Mouse (Mus musculus) CD4-positive, CD25-positive, alpha-beta regulatory T cell, adult 4 months (primary cell): ENCODE measurements around the gene Olfr572. TPM values are rescaled to one million over a fixed set of nuclear protein-coding genes. Genes with fewer than 3 reads are reported as not detected.

Source experiments
- ATAC-seq: one replicate; pipeline ENCODE4 v1.8.0; 2017
- polyA plus RNA-seq, 2 experiments: library from polyadenylated mRNA; unstranded; fragments of 100-300 nt; shearing (Covaris generic); gene quantifications; one replicate each; pipeline ENCODE4 v1.2.1; 2017

Gene Olfr572
- not detected for polyA plus RNA-seq

- ATAC-seq: no peak
Observed at GRCm38 (mm10) chr7:102924109-102924508, at the start of gene Olfr572. Olfr572 (plus strand) TSS chr7:102924409.

DNA sequence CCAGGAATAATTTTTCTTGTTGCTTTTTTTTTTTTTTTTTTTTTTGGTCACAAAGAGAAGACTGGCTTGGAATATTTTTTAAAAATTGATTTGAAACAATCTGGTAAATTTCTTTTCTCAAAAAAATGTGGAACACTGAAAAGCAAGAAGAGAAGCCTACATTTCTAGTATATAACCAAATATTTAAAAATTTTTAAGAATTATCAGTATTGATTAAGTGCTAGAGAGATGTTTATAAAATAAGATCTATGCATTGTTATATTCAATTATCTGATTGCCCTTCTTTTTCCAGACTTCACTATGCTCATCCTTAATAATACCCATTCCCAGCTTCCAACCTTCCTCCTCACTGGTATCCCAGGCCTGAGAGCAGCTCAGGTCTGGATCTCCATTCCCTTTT, 47.4 kb upstream of the Olfr572 start, which contains the start of gene Olfr568:
Gene Olfr568, plus strand, starts transcription at position 301 of the 400 bp plus-strand sequence.
- ATAC-seq: no peak

DNA sequence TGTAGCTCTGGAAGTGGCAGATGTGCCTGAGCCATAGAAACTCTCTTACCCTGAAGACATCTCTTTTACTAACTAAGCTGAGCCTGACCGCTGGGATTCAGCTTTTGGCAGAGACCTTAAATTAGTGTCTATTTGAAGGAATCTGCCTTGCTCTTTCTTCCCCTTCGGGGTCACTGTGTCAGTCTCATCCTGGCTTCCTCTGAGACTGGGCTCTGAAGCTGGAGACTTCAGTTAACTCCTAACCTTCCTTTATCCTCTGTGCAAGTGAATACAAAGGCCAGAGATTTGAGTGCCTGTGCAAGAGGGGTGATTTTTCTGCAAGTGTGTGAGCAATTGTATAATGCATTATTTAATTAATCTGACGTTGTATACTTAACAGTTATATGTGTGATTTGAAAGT, 33.4 kb upstream of the Olfr572 start, which contains the start of gene Olfr569:
Gene Olfr569, minus strand, starts transcription at position 101 of the 400 bp plus-strand sequence.
- no peak for ATAC-seq

GRCm38 (mm10) chr7:102915261-102915660, 8.9 kb upstream of the Olfr572 start:
- no peak for ATAC-seq

DNA sequence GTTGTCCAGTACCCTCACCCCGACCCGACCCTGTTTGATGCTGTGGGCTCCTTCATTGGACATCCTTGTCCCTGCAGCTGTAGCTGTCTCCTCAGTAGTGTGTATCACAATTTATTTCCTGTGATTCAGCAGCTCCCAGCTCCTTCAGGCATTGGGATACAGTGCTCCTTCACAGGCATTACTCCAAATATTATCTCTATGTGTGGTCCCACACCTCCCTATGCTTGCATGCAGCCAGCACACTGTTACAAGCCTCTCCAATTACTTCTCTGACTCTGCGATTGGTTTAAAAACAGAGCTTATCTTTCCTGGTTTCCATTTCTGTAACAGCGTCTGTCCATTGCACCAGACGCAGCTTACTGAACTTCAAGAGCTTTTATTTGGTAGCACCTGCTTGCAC, 7.8 kb upstream of the Olfr572 start:
- ATAC-seq: no peak

DNA sequence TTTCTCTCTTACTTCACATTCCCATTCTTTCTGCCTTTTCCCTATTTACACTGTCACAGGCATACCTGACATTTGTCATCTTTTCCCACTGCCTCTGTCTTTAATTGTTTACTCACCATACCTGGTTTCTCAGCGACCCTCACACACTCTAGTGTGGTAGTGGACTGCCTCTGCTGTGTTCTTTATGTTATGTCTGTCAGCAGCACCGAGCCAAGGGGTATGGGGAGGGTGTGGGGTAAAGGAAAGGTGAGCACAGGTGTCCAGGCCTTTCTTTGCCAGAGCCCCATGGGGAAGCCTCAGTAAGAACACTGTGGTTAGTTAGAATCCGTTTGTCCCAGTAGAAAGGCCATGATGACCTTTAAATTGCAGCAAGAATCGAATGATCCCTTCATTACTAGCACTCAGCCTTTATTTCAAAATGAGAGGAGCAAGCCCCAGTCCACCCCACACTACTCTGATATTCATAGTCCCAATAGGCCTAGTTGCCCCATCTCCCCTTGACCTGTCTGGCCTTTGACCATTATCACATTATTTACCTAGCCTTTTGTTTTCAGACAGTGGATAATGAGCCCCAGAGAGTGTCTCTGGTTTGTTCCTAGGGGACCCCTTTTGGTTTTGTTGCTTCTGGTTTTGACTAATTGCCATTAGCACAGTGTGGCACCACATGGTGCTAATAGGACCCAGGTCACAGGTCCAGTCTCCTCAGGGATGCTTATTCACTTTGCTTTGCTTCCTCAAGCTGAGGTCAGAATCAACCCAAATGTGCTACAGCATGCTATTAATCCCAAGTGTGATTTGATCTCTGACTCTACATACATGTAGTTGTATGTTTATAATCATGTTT, 7.0 kb upstream of the Olfr572 start, which contains the start of gene Olfr571:
Gene Olfr571, minus strand, starts transcription at position 505 of the 844 bp plus-strand sequence.
- ATAC-seq: no peak

- ATAC-seq: no peak
Observed at GRCm38 (mm10) chr7:102919632-102920031, 4.6 kb upstream of the Olfr572 start.

- ATAC-seq: no peak
Observed at GRCm38 (mm10) chr7:102927105-102927504, 2.9 kb downstream of the Olfr572 start.

DNA sequence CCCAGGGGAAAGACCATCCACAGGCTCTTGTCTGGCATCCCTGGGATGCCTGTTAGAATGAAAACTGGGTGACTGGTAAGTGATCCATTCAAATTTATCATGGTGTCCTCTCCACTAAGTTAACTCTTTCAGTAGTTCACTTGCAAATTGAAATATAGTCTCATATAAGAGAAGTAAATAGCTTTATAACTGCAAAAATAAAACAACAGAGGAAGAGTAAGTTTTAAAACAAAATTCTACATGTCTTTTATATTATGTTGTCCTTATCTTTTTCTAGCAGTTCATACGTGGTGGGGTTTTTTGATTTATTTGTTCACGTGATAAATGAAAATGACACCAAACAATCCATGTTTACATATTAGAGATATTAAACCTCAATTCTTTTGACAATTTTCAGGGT, 18.3 kb downstream of the Olfr572 start, which contains the start of gene Olfr573-ps1:
Gene Olfr573-ps1, minus strand, starts transcription at position 101 of the 400 bp plus-strand sequence.
- ATAC-seq: no peak

- no peak for ATAC-seq
Observed at GRCm38 (mm10) chr7:102943417-102943816, 19.2 kb downstream of the Olfr572 start.

- no peak for ATAC-seq
Observed at GRCm38 (mm10) chr7:102948167-102948566, 24.0 kb downstream of the Olfr572 start, which contains the start of gene Olfr574. Olfr574 (plus strand) TSS chr7:102948467.

- ATAC-seq: no peak
Observed at GRCm38 (mm10) chr7:102950732-102951131, 26.5 kb downstream of the Olfr572 start.

DNA sequence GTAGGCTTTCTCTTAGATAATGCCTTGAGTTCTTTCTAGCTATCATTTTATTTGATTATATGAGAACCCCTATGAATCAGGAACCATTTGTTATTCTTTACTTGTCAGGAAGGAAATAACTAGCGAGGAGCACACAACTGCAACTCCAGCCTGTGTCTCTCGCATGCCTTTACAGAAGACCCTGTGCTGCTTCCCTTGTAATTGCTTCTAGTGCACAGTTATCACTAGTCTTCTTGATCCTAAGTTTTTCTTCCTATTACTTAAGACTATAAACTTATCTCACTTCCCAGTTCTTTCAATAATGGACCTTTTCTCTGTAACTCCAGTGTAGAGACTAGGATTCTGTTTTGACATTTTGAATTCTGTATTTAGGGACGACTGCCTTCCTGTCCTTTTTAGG, 33.9 kb downstream of the Olfr572 start:
- no peak for ATAC-seq

DNA sequence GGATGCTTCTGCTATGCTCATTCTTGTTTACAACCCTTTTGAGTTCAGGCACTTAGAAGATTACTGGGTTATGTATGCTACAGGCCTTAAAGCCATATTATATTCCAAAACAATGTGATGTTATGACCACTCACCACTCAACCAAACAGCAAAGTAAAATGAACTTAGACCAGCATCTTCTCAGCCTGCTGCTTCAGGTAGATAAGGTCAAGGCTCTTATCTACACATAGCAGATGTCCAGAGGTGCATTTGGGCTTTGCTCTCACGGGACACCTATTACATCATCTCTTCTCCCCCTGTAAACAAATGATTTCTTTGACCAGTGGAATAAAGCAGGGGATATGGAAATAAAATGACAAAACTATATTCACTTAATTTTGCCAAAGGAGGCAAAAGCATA, 34.4 kb downstream of the Olfr572 start, which contains the start of gene Olfr575:
Gene Olfr575, minus strand, starts transcription at position 183 of the 400 bp plus-strand sequence.
- ATAC-seq: no peak

- no peak for ATAC-seq
Observed at GRCm38 (mm10) chr7:102962360-102962759, 38.2 kb downstream of the Olfr572 start, which contains the start of gene Olfr576. Olfr576 (plus strand) TSS chr7:102962660.

- no peak for ATAC-seq
Observed at GRCm38 (mm10) chr7:102974399-102974798, 50.2 kb downstream of the Olfr572 start.

DNA sequence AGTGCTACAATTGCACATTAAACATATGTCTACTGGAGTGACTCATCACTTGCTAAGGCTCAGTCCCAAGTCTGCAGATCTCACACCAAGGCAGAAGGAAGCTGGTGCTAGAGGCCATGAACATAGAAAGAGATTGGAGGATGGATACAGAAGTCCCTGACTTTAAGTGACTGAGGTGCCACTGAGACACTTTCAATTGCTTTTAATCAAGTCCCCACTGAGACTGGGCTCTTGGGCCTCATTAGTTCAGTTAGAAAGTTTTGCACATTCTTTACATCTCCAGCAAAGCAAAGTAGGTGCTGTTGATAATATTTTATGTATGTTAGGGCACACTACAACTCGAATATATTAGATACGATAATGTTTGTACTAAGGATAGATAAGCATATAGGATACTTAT, 51.6 kb downstream of the Olfr572 start, which contains the start of gene Olfr577:
Gene Olfr577, minus strand, starts transcription at position 101 of the 400 bp plus-strand sequence.
- ATAC-seq: no peak

Other genes with a start within 250 kb of the Olfr572 start
- gene Trim68, start 237.1 kb upstream of the Olfr572 start, polyA plus RNA-seq: 10 to 100 TPM; 15.7 to 20.6 TPM
- gene Olfr557, start 228.5 kb upstream of the Olfr572 start, polyA plus RNA-seq: not detected
- not detected for gene Olfr558, start 222.2 kb upstream of the Olfr572 start, polyA plus RNA-seq
- not detected for gene Olfr33, start 205.3 kb upstream of the Olfr572 start, polyA plus RNA-seq
- not detected for gene Olfr559, start 196.9 kb upstream of the Olfr572 start, polyA plus RNA-seq
- gene Olfr560, start 165.0 kb upstream of the Olfr572 start, polyA plus RNA-seq: not detected
- gene Olfr78, start 164.9 kb upstream of the Olfr572 start, polyA plus RNA-seq: not detected
- gene Olfr561, start 153.2 kb upstream of the Olfr572 start, polyA plus RNA-seq: not detected
- gene Olfr564, start 120.9 kb upstream of the Olfr572 start, polyA plus RNA-seq: not detected
- gene Olfr566, start 65.6 kb upstream of the Olfr572 start, polyA plus RNA-seq: not detected
- not detected for gene Olfr568, start 47.3 kb upstream of the Olfr572 start, polyA plus RNA-seq
- not detected for gene Olfr569, start 33.5 kb upstream of the Olfr572 start, polyA plus RNA-seq
- gene Olfr570, start 29.8 kb upstream of the Olfr572 start, polyA plus RNA-seq: not detected
- gene Olfr571, start 6.9 kb upstream of the Olfr572 start, polyA plus RNA-seq: under 1 TPM in 1 of 2 experiments, not detected in 1; 0.07 TPM
- not detected for gene Olfr573-ps1, start 18.2 kb downstream of the Olfr572 start, polyA plus RNA-seq
- gene Olfr574, start 24.1 kb downstream of the Olfr572 start, polyA plus RNA-seq: not detected
- gene Olfr575, start 34.4 kb downstream of the Olfr572 start, polyA plus RNA-seq: not detected
- gene Olfr576, start 38.3 kb downstream of the Olfr572 start, polyA plus RNA-seq: not detected
- not detected for gene Olfr577, start 51.5 kb downstream of the Olfr572 start, polyA plus RNA-seq
- gene Olfr578, start 64.9 kb downstream of the Olfr572 start, polyA plus RNA-seq: not detected
- gene Olfr582, start 113.6 kb downstream of the Olfr572 start, polyA plus RNA-seq: not detected
- gene Olfr583, start 126.9 kb downstream of the Olfr572 start, polyA plus RNA-seq: not detected
- not detected for gene Olfr584, start 157.5 kb downstream of the Olfr572 start, polyA plus RNA-seq
- not detected for gene Olfr585, start 173.3 kb downstream of the Olfr572 start, polyA plus RNA-seq
- gene Olfr586, start 201.2 kb downstream of the Olfr572 start, polyA plus RNA-seq: not detected
- not detected for gene Olfr588-ps1, start 216.5 kb downstream of the Olfr572 start, polyA plus RNA-seq
- not detected for gene Olfr589, start 231.9 kb downstream of the Olfr572 start, polyA plus RNA-seq